Mouse (Mus musculus): ENCODE results near the gene Efhd2.

The Efhd2 gene

DNA sequence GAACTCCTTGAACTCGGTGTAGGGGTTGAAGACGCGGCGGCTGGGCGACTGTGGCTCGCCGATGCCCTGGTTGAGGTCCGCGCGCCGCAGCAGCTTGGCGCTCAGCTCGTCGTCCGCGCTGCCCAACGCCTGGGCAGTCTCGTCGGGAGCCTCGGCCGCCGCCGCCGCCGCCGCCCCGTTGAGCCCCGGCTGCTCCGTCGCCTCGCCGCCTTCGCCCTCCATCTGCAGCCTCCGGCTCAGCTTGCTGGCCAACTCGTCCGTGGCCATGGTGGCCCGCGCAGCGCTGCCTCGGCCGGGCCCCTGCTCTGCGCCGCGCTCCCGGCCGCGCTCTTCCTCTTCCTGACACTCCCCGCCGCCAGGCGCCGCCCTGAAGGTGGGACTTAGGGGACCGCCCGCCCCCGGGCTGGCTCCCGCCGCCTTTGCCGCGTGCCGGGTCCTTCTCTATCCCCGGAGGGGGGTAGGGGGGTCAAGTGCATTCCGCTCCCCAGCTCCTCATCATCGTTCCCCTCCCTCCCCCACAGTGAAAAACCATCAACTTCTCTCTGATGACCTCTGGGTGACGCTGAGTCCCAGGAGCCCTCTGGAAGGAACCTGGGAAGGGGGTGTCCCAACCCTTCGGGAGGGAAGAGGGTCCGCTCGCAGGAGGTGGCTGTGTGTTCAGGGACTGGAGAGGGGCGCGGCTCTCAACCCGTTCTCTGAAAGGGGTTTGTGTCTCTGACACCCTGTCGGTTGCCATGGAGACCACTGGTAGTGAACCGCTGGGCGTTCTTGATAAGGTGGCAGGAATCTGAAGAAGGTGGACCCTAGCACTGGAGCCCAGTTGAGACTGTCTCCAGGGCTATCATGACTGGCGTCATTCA lies at the start of gene Efhd2:
Efhd2 (minus strand) TSS at position 320 of the 860 bp plus-strand sequence.
- peak; percentile 80 for DNase-seq (ENCODE audit: low read depth, low spot score)

DNA sequence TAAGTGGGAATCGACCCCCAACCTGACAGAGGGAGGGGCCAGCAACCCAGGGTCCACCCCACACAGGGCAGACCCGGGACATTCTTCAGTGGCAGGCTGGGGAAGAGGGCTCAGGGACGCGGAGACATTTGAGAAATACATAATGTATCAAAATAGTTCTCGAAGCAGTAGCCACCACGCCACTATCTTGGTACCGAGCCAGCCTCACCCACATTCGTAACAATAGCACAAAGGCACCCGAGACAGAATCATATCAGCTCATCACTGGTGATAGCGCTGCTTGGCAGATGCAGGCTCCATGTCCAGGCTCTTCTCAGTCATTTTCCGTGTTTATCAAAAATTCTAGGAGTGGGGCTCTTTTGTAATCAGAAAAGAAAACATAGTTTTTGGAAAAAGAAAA lies 49.2 kb upstream of the Efhd2 start:
- no peak for DNase-seq (ENCODE audit: low read depth, low spot score)

GRCm38 (mm10) chr4:141920391-141920790 lies 45.7 kb upstream of the Efhd2 start:
- no peak for DNase-seq (ENCODE audit: low read depth, low spot score)

GRCm38 (mm10) chr4:141917735-141918419 lies 43.2 kb upstream of the Efhd2 start:
- DNase-seq (ENCODE audit: low read depth, low spot score), result no peak

DNA sequence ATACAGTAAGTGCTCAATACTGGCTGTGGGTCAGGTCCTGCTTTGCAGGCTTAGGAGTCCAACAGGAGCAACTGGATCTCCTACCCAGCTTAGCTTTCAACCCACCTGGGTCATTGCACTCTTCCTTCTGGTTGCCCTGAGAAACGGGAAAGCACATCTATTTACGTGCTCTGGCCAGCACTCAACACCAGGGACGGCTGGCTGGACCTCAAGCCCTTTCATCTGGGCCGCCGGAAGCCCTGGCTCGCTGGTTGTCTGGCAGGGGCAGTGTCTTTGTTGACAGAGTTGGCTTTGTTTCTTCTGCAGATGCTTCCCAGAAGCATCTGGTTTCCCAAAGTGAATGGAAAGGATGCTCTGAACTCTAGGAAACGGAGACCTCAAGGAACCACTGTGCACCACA lies 39.3 kb upstream of the Efhd2 start:
- no peak for DNase-seq (ENCODE audit: low read depth, low spot score)

DNA sequence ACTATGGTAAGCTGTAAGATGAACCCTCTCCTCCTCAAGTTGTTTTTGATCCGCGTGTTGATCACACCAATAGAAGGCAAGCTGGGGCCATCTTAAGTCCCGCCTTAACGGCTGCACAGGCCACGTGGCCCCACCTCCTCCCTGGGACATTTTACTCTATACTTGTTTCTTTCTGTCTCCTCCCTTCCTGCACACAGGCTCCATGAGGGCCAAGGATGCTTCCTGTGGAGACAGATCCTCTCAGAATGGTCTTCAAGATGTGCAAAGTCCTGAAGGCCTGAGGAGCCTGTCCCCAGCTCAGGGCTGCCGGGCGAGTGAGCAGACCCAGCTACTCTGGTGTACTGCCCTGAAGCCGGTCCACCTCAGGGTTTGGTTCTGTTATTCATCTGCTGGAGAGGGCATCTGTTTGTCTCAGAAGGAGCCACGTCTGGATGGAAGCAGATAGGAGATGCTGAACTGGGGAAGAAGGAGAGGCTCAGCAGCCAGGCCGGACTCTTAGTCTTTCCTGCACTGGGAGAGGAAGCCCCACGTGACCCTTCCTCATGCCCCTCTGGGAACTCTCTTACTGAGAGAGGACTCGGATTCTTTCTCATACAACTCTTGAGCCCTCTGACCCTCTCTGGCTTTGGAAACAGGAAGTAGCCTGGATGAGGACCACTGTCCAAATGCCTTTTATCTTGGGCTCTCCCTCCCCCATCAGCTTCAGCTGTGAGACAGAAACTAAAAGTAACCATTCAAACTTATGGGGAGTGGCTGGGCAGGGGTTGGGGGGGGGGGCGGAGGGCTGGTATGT lies 38.7 kb upstream of the Efhd2 start:
- no peak for DNase-seq (ENCODE audit: low read depth, low spot score)

- DNase-seq (ENCODE audit: low read depth, low spot score), result no peak
These were observed 30.0 kb upstream of the Efhd2 start for GRCm38 (mm10) chr4:141904710-141905109.

DNA sequence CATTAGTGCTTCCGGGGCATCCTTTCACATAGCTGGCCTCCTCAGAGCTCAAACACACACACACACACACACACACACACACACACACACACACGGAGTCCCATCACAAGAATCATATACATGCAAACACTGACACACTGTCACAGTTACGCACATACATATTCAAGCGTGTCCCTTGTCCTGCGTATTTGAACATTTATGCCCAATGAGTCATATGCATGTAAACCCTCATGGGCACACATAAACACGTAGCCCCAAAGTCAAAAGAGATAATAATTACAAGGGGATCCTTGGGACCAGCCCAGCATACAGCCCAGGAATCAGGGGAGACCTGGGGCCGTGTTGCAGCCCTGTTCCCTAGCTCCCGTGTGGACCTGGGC lies 27.7 kb upstream of the Efhd2 start:
- DNase-seq (ENCODE audit: low read depth, low spot score), result no peak

GRCm38 (mm10) chr4:141901711-141902478 lies 27.2 kb upstream of the Efhd2 start:
- no peak for DNase-seq (ENCODE audit: low read depth, low spot score)

DNA sequence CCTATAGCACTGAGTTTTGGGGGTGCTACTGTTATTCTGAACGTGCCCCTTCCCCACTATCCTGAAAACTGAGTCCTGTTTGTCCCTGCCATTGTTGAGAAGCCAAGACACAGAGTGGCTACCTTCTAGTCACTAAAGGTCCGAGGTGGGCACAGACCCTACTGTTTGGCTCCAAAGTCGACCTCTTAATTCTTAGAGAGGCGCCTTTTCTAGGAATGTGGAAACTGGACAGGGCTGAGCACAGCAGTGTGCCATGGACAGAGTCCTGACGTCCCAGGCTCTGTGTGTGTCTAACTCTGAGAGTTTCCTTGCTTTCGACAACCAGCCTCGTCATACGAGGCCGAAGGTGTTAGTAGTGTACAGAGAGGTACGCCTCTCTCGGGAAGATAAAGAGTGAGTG lies 25.7 kb upstream of the Efhd2 start:
- no peak for DNase-seq (ENCODE audit: low read depth, low spot score)

DNA sequence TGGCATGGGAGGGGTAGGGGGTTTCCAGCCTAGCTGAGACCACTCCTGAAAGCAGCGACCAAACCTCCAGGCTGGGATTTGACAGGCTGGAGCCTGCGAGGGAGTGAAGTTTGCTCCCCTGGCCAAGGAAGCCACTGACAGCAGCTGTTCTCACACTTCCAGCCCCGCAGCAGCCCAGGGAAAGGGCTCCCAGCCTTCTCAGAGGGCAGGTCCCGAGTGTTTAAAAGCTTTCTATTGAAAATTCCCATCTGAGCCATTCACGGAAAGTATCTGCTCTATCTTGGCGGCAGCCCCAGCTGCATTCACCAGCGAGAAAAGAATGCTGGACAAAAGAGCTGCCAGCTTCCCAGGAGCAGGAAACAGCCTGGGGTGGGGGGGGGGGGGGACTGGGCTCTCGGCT lies 25.2 kb upstream of the Efhd2 start:
- no peak for DNase-seq (ENCODE audit: low read depth, low spot score)

GRCm38 (mm10) chr4:141898905-141899304 lies 24.2 kb upstream of the Efhd2 start:
- DNase-seq (ENCODE audit: low read depth, low spot score), result no peak

DNA sequence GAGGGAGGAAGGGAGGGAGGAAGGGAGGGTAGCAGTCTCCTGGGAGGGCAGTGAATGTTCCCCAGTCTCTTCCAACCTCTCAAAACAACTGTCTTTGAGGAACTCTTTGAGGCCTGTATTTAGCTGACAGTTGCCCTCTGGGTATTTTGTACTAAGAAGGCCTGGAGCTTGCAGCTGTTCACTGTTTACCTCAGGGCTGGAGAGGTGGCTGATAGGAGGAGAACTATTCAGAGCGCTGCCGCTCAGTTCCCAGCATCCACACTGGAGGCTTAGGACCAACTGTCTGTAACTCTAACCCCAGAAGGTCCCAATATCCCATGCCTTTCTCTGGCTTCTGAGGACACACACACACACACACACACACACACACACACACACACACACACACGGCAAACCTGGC lies 23.1 kb upstream of the Efhd2 start:
- DNase-seq (ENCODE audit: low read depth, low spot score), result no peak

GRCm38 (mm10) chr4:141897225-141897624 lies 22.5 kb upstream of the Efhd2 start:
- no peak for DNase-seq (ENCODE audit: low read depth, low spot score)

DNA sequence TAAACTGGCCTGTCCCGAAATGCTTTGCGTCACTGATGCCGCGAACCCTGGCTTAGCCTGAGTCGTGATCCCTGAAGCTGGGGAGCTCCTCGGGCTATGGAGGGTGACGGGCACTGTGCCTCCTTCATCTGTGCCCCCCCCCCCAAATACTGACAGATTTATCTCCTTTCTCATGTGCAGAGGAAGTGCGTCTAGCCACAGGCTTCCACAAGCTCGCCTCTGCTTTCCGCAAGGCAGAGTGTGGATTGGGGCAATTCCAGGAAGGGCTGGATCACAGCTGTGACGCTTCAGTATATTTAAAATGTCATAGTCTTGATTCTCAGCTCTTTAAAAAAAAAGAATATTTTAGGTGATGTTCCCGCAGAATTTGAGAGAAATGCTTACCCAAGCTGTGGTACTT lies 21.1 kb upstream of the Efhd2 start:
- DNase-seq (ENCODE audit: low read depth, low spot score), result no peak

- no peak for DNase-seq (ENCODE audit: low read depth, low spot score)
These were observed 18.6 kb upstream of the Efhd2 start for GRCm38 (mm10) chr4:141893157-141893784.

DNA sequence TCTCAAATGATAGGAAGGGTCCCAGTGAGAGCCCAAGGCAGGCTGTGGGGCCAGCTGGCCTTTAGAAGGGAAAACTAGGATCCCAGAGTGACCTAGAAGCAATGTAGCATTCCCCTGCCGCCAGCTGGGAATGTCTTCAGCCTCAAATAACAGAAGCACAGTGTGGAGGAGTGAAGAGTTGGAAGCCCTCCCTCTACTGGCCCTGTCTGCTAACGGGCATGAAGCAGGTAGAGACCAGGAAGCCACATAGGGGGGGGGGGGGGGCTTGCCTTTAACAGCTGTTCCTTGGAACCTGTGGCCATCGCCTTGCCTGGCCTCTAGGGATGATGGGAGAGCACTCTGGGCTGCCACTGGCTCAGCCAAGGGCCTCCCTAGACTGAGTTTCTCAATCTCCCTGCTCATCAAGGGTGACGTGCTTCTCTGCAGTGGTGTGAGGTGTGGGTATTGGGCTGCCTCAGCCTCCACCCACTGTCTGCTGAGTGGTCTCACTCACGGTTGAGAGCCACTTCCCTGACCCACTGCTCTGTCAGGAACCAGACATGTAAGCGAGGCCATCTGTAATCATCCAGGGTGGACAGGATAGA lies 11.8 kb upstream of the Efhd2 start:
- DNase-seq (ENCODE audit: low read depth, low spot score), result no peak

DNA sequence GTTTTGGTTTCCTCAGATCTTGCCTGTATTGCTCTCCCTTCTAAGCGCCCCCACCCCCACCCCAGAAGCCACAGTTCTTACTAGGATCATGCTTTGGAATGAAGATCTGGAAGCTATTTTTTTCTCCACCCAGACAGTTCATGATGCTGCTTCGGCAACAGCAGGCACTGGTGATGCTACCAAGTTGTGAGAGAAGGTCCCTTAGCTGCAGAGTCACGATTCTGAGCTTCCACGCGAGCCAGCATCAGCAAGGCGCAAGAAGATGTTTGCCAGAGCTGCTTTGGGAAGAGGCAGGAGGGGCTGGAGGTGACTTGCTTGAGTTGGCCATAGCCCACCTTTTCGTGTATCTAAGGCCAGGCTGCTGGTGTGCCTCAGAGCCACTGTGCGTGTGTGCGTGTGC lies 10.7 kb upstream of the Efhd2 start:
- no peak for DNase-seq (ENCODE audit: low read depth, low spot score)

GRCm38 (mm10) chr4:141882858-141883257 lies 8.1 kb upstream of the Efhd2 start:
- DNase-seq (ENCODE audit: low read depth, low spot score), result no peak

DNA sequence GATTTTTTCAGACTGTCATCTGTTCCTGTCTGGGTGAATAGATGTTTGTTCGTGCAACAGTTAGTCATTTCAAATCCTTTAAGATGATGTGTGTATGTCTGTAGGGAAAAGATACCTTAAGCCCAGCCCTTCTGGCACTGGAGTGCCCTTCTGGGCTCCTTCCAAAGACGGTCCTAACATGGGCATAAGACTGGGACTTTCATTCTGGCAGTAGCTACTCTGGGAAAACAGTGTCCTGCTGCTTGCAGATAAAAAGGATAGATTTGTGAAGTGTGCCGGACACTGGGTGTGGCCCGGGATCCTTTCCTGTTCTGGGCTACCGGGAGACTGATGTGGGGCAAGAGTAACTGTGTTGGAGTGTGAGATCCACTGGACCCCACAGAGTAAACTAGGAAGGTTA lies 7.2 kb upstream of the Efhd2 start:
- DNase-seq (ENCODE audit: low read depth, low spot score), result no peak
